13 mouse cellular contexts compared by ENCODE assay signal in genomic region chr9:99872204-99873115, GRCm38 (mm10). TPM values are rescaled to one million over a fixed set of nuclear protein-coding genes. Genes with fewer than 3 reads are reported as not detected.
DNase-seq lines count a peak whose midpoint lies in the region; ATAC-seq and TF ChIP-seq lines count a peak whose summit lies in the region.
"Had no signal": no experiment of that assay in that cellular context is flagged by ENCODE, and none has a peak within 500 bp of the region (broad histone marks: within the 10 kb centered on the region; RNA-seq: fewer than 3 reads in every experiment).

No protein-coding gene starts in this region.

- peak overlapping the region; percentile 26 for H3K4me3 ChIP-seq in hindbrain, embryonic 14.5 days (replicated peaks; ENCODE audit: low read length)
- H3K4me3 ChIP-seq in midbrain, postnatal 0 days (ENCODE audit: low read depth, low read length), result peak overlapping the region; percentile 40

- no peaks in the 10 kb centered on the region for H3K36me3 ChIP-seq in hindbrain, embryonic 14.5 days (replicated peaks; ENCODE audit: control insufficient read depth, insufficient read depth)
- H3K36me3 ChIP-seq in midbrain, postnatal 0 days (ENCODE audit: insufficient read depth, low read length), result no peaks in the 10 kb centered on the region

- peak overlapping the region; percentile 62 for H3K27ac ChIP-seq in hindbrain, embryonic 14.5 days
- H3K27ac ChIP-seq in midbrain, postnatal 0 days (ENCODE audit: low read depth, low read length), result peak overlapping the region; percentile 84

- 0 out of 2 replicates have a peak, but pooled peaks have one; percentile 21 for ATAC-seq in hindbrain, embryonic 14.5 days (ENCODE audit: low FRiP score)
- ATAC-seq in midbrain, postnatal 0 days (ENCODE audit: low FRiP score), result no peak

- peak; percentile 78 for DNase-seq in ZHBTc4 (ENCODE audit: low read depth, low spot score)
- DNase-seq in embryo, embryonic 9.5 days (ENCODE audit: extremely low spot score), result peak; percentile 71
- no peak for DNase-seq in hindbrain, embryonic 14.5 days (ENCODE audit: low spot score)
- DNase-seq in midbrain, postnatal 0 days (ENCODE audit: low spot score), result no peak
- DNase-seq in natural killer cell, adult 2 months (ENCODE audit: low spot score in 2 of 2), result no peak
- DNase-seq in lung, postnatal 14 days, result no peak
- no peak for DNase-seq in gastrocnemius, postnatal 10 days
- DNase-seq: cerebellum, adult 2 months; lung, adult 2 months had no signal

- no peaks in the 10 kb centered on the region for H3K9me3 ChIP-seq in hindbrain, embryonic 14.5 days (ENCODE audit: control insufficient read depth, low read length)
- H3K9me3 ChIP-seq in midbrain, postnatal 0 days (ENCODE audit: low read length), result no peaks in the 10 kb centered on the region

- 1% methylated on average over 31 of the region's 31 CpGs for WGBS in hindbrain, embryonic 14.5 days
- WGBS in midbrain, postnatal 0 days, result 3% methylated on average over 31 of the region's 31 CpGs

- H3K4me1 ChIP-seq in hindbrain, embryonic 14.5 days (replicated peaks; ENCODE audit: control insufficient read depth, insufficient read depth, low read length), result no peaks in the 10 kb centered on the region; the same call in 1 of the 2 replicates
- H3K4me1 ChIP-seq in midbrain, postnatal 0 days (ENCODE audit: insufficient read depth, low read length), result no peaks in the 10 kb centered on the region

- H3K4me2 ChIP-seq in hindbrain, embryonic 14.5 days (replicated peaks), result peak overlapping the region; percentile 23
- peak overlapping the region; percentile 43 for H3K4me2 ChIP-seq in midbrain, postnatal 0 days (ENCODE audit: low read depth, low read length, poor library complexity, severe bottlenecking)

- no peak for TF ChIP-seq CTCF in midbrain, postnatal 0 days (IDR thresholded peaks at IDR 0.05)

- H3K9ac ChIP-seq in hindbrain, embryonic 14.5 days, result peak overlapping the region; percentile 43
- H3K9ac ChIP-seq in midbrain, postnatal 0 days (replicated peaks; ENCODE audit: low read length, poor library complexity, severe bottlenecking), result peak overlapping the region; percentile 52

- H3K27me3 ChIP-seq in hindbrain, embryonic 14.5 days (ENCODE audit: control insufficient read depth, insufficient read depth, low read length), result peaks cover 92% of the 10 kb centered on the region
- H3K27me3 ChIP-seq in midbrain, postnatal 0 days (ENCODE audit: insufficient read depth, low read length), result peaks cover 48% of the 10 kb centered on the region

RNA-seq across cellular contexts. Expression of gene Sox14, which starts 3.5 kb away (rescaled TPM):
- 9.8 and 9.9 TPM in 2 replicates for polyA plus RNA-seq in hindbrain, embryonic 14.5 days (2014; fragmentation: Nextera tagmentation; extraction: Ambion mirVana)
- total RNA-seq in midbrain, postnatal 0 days (2014; rRNA removed), result 23.3 and 33.5 TPM in 2 replicates
- 45.7 and 46.8 TPM in 2 replicates for polyA plus RNA-seq in midbrain, postnatal 0 days (2015; fragmentation: Nextera tagmentation; extraction: Ambion mirVana)
- not detected for total RNA-seq in gastrocnemius, postnatal 10 days (2021)
- total RNA-seq: adrenal gland, adult 18-20 months; granulocyte monocyte progenitor cell, adult 5-6 weeks; MEL had no signal
- polyA plus RNA-seq: large intestine, adult 2 months; lung, adult 2 months had no signal

Comparison
In these comparisons a context has a peak if more than half of its experiments do, and no peak if none do; other contexts are left out.
1. DNase-seq: peak in ZHBTc4 (single experiment) and embryo, embryonic 9.5 days (single experiment); none in hindbrain, embryonic 14.5 days (single experiment), midbrain, postnatal 0 days (single experiment), natural killer cell, adult 2 months (0 of 2), lung, postnatal 14 days (single experiment) and gastrocnemius, postnatal 10 days (single experiment).
2. RNA of gene Sox14, which starts 3.5 kb away (total RNA-seq): 23.3 to 33.5 TPM in midbrain, postnatal 0 days; not detected in gastrocnemius, postnatal 10 days; every median in the first group is over 10 times any median in the second.